Mouse (Mus musculus): ENCODE results near the gene Pomp.

DNA sequence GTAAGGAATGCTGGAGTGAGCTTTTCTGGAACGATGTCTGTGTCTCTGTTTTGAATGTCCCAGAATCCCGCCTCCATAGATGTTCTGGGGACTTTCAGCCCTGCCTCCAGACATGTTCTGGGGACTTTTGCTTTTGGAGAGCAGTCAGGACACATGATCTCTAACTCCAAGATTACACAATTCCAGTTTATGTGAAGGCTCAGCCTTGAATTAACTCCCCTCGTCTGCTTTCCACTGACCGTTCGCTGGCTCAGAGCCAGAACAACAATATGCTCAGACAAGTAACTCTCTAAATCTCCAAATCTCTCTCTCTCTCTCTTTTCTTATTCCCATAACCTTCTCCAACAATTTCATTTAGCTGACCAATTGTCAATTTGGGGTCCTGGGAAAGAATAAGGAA lies 12.9 kb upstream of the Pomp start:
- TF ChIP-seq GATA1 (IDR thresholded peaks at IDR 0.05; ENCODE audit: borderline replicate concordance, low read length) (no peak), FLI1 (IDR thresholded peaks at IDR 0.05; ENCODE audit: low read length) (no peak)

Data from megakaryocyte, embryonic 14.5 days (primary cell).